Mouse (Mus musculus): ENCODE measurements around the gene Fadd. TPM values are rescaled to one million over a fixed set of nuclear protein-coding genes. Genes with fewer than 3 reads are reported as not detected.

The Fadd gene
- polyA plus RNA-seq, 1 experiment from 2014 or later, result 4.1 TPM

GRCm38 (mm10) chr7:144558552-144558951 is 23.7 kb downstream of the Fadd start:
- DNase-seq (no peak), ATAC-seq (no peak)
- WGBS (ENCODE audit: insufficient replicate concordance), result 50% methylated on average over 6 of the region's 6 CpGs
- Histone ChIP-seq H3K4me2 (ENCODE audit: low read depth, low read length) (no peak overlapping the region), H3K9me3 (ENCODE audit: low read length) (no peaks in the 10 kb centered on the region), H3K4me1 (ENCODE audit: insufficient read depth) (peaks cover 3% of the 10 kb centered on the region), H3K36me3 (replicated peaks; ENCODE audit: insufficient read depth, low read length) (no peaks in the 10 kb centered on the region), H3K27ac (ENCODE audit: low read depth) (no peak overlapping the region), H3K9ac (replicated peaks) (no peak overlapping the region), H3K4me3 (ENCODE audit: low read depth, low read length) (no peak overlapping the region), H3K27me3 (ENCODE audit: insufficient read depth, low read length) (no peaks in the 10 kb centered on the region)
- TF ChIP-seq CTCF (IDR thresholded peaks at IDR 0.05; ENCODE audit: low read depth) (peak; percentile 34), EP300 (IDR thresholded peaks at IDR 0.05; ENCODE audit: low read depth) (no peak)

- Histone ChIP-seq H3K4me3 (ENCODE audit: low read depth, low read length) (peak overlapping the region; percentile 94), H3K9me3 (ENCODE audit: low read length) (no peaks in the 10 kb centered on the region), H3K4me1 (ENCODE audit: insufficient read depth) (peaks cover 32% of the 10 kb centered on the region), H3K27ac (ENCODE audit: low read depth) (peak overlapping the region; percentile 73), H3K27me3 (ENCODE audit: insufficient read depth, low read length) (no peaks in the 10 kb centered on the region), H3K4me2 (ENCODE audit: low read depth, low read length) (peak overlapping the region; percentile 92), H3K36me3 (replicated peaks; ENCODE audit: insufficient read depth, low read length) (peaks cover 12% of the 10 kb centered on the region), H3K9ac (replicated peaks) (peak overlapping the region; percentile 74)
- DNase-seq, result no peak
- TF ChIP-seq CTCF (IDR thresholded peaks at IDR 0.05; ENCODE audit: low read depth) (no peak), EP300 (IDR thresholded peaks at IDR 0.05; ENCODE audit: low read depth) (no peak)
- ATAC-seq, result no peak; the same call in 1 of the 2 replicates
- WGBS (ENCODE audit: insufficient replicate concordance), result 28% methylated on average over 8 of the region's 8 CpGs
Observed at GRCm38 (mm10) chr7:144554123-144554472, 28.2 kb downstream of the Fadd start.

DNA sequence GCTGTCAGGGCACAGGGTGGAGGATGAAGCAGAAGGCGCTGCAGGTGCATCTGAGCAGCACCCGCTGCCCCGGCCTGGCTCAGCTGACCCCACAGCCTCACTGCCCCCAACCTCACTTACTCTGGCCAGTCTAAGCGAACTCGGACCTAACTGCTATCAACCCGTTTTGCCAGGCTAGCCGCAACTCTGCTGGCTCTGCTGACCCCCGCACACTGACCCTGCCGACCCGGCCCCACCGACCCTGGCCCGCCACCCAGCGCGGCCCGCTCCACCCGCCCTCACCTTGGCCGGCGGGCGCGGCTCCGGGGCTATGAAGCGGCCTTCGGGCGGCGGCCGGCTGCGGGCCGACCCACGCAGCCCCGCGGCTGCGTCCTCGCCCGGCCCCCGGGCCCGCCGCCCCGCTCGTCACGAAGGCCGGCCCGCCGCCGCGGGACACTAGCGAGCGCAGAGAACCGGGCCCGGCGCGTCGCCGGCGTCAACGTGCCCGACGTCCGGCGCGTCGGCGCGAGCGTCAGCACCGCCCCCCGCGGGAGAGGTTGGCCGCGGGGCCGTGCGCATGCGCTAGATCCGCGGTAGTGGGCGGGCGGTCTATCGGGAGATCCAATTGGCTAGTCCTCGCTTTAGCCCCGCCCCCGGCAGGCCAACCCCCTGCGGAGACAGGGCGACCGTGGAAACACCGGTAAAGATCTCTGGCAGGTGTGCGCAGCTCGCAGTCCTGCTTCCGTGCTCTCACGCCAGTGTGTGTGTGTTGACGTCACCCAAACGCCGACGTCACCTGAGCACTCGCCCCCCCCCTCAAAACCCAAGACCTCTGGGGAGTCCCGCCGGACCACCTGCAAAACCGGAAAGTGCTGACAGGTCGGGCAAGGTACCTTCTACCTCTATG is 28.8 kb downstream of the Fadd start, which contains the start of gene Ppfia1:
TSS of gene Ppfia1 (minus strand) at position 493 of the 886 bp plus-strand sequence.
- Histone ChIP-seq H3K36me3 (replicated peaks; ENCODE audit: insufficient read depth, low read length) (peaks cover 12% of the 10 kb centered on the region), H3K9me3 (ENCODE audit: low read length) (no peaks in the 10 kb centered on the region), H3K27me3 (ENCODE audit: insufficient read depth, low read length) (no peaks in the 10 kb centered on the region), H3K27ac (ENCODE audit: low read depth) (peak within 1 kb of the TSS; percentile 82), H3K4me2 (ENCODE audit: low read depth, low read length) (peak within 1 kb of the TSS; percentile 92), H3K4me3 (ENCODE audit: low read depth, low read length) (peak within 1 kb of the TSS; percentile 94), H3K9ac (replicated peaks) (peak within 1 kb of the TSS; percentile 98), H3K4me1 (ENCODE audit: insufficient read depth) (peaks cover 32% of the 10 kb centered on the region)
- DNase-seq (peak; percentile 99), ATAC-seq (peak; percentile 96)
- no peak for TF ChIP-seq EP300 (IDR thresholded peaks at IDR 0.05; ENCODE audit: low read depth)
- TF ChIP-seq CTCF (IDR thresholded peaks at IDR 0.05; ENCODE audit: low read depth), result no peak
- under 1% methylated on average over 88 of the region's 97 CpGs for WGBS (ENCODE audit: insufficient replicate concordance)

DNA sequence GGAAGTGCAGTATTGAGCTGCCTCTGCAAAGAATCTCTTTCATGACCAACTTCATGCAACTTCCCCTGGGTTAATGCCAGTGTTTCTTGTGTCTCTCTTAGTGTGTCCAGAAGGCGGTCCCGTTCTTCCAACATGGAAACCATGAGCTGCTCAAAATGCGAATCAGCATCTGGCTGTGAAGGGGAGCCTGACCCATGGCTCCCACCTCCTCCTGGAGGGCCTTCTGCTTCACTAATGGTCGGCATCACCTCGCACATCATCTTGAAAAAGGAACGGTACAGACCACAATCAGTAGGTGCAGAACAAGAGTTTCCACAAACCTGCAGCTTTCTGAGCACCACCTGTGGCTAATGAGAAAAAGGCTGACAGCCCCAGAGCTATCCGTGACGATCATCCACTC is 30.0 kb downstream of the Fadd start:
- DNase-seq (no peak), ATAC-seq (no peak)
- H3K9ac ChIP-seq (replicated peaks), result peak overlapping the region; percentile 98
- peak overlapping the region; percentile 92 for H3K4me2 ChIP-seq (ENCODE audit: low read depth, low read length)
- peaks cover 32% of the 10 kb centered on the region for H3K4me1 ChIP-seq (ENCODE audit: insufficient read depth)
- peak overlapping the region; percentile 94; the same call in 1 of the 2 replicates for H3K4me3 ChIP-seq (ENCODE audit: low read depth, low read length)
- no peak overlapping the region for H3K27ac ChIP-seq (ENCODE audit: low read depth)
- 88% methylated on average over 8 of the region's 8 CpGs for WGBS (ENCODE audit: insufficient replicate concordance)
- no peaks in the 10 kb centered on the region for H3K9me3 ChIP-seq (ENCODE audit: low read length)
- no peak for TF ChIP-seq CTCF (IDR thresholded peaks at IDR 0.05; ENCODE audit: low read depth)
- TF ChIP-seq EP300 (IDR thresholded peaks at IDR 0.05; ENCODE audit: low read depth), result no peak
- H3K27me3 ChIP-seq (ENCODE audit: insufficient read depth, low read length), result no peaks in the 10 kb centered on the region
- H3K36me3 ChIP-seq (replicated peaks; ENCODE audit: insufficient read depth, low read length), result peaks cover 12% of the 10 kb centered on the region

DNA sequence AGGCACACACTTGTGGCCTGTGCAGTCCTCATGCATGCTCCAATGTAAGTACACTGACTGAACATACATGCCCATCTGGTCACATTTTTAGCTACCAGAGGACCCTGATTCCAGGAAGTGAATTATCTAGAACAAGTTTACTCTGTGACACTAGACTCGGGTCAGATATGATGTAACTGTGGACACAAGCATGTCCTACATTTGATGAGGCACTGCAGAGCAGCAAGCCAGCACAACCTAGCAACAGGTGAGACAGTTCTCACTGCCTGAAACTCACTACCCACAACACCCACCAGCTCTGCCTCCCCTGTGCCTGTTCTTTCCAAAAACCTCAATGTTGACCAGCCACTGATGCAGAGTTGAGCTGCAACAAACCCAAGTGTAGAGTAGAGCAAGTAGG is 31.5 kb downstream of the Fadd start:
- Histone ChIP-seq H3K4me1 (ENCODE audit: insufficient read depth) (peaks cover 32% of the 10 kb centered on the region), H3K9me3 (ENCODE audit: low read length) (no peaks in the 10 kb centered on the region), H3K9ac (replicated peaks) (no peak overlapping the region; the same call in 1 of the 2 replicates), H3K27me3 (ENCODE audit: insufficient read depth, low read length) (no peaks in the 10 kb centered on the region), H3K36me3 (replicated peaks; ENCODE audit: insufficient read depth, low read length) (peaks cover 12% of the 10 kb centered on the region), H3K27ac (ENCODE audit: low read depth) (0 out of 2 replicates have a peak overlapping the region, but pooled peaks have one; percentile 29), H3K4me3 (ENCODE audit: low read depth, low read length) (no peak overlapping the region), H3K4me2 (ENCODE audit: low read depth, low read length) (no peak overlapping the region)
- ATAC-seq (no peak; the same call in 1 of the 2 replicates), DNase-seq (no peak)
- 21% methylated on average over 1 of the region's 1 CpGs for WGBS (ENCODE audit: insufficient replicate concordance)
- TF ChIP-seq CTCF (IDR thresholded peaks at IDR 0.05; ENCODE audit: low read depth) (no peak), EP300 (IDR thresholded peaks at IDR 0.05; ENCODE audit: low read depth) (no peak)

DNA sequence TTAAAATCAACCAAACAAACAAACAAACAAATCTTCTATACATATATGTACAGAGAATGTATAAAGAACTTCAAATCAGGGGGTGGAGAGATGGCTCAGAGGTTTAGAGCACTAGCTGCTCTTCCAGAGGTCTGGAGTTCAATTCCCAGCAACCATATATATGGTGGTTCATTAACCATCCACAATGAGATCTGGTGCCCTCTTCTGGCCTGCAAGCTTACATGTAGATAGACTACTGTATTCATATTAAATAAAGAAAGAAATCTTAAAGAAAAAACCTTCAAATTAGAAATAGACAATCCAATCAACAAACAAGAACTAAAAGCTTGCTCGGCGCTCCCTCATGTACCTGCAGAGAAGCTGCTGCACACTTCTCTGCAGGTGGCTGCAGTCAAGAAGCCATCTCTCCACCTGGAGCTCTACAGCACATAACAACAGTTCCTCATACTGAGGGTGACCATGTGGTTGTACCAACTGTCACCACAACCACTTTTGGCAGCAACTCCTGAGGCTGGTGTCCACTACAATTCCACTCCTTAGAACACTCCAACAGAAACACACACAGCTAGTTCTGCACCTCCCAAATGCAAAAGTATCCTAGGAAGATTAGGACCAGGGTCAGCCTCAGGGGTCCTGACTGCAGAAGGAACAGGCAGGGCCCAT is 32.2 kb downstream of the Fadd start:
- WGBS (ENCODE audit: insufficient replicate concordance), result 95% methylated on average over 2 of the region's 2 CpGs
- H3K9ac ChIP-seq (replicated peaks), result no peak overlapping the region
- TF ChIP-seq EP300 (IDR thresholded peaks at IDR 0.05; ENCODE audit: low read depth), result no peak
- peak; percentile 33 for TF ChIP-seq CTCF (IDR thresholded peaks at IDR 0.05; ENCODE audit: low read depth)
- H3K4me2 ChIP-seq (ENCODE audit: low read depth, low read length), result no peak overlapping the region
- H3K27ac ChIP-seq (ENCODE audit: low read depth), result 0 out of 2 replicates have a peak overlapping the region, but pooled peaks have one; percentile 29
- peaks cover 12% of the 10 kb centered on the region for H3K36me3 ChIP-seq (replicated peaks; ENCODE audit: insufficient read depth, low read length)
- ATAC-seq, result no peak
- no peak overlapping the region for H3K4me3 ChIP-seq (ENCODE audit: low read depth, low read length)
- peaks cover 32% of the 10 kb centered on the region for H3K4me1 ChIP-seq (ENCODE audit: insufficient read depth)
- H3K9me3 ChIP-seq (ENCODE audit: low read length), result no peaks in the 10 kb centered on the region
- no peaks in the 10 kb centered on the region for H3K27me3 ChIP-seq (ENCODE audit: insufficient read depth, low read length)
- no peak for DNase-seq
